Mouse (Mus musculus) right cerebral cortex, postnatal 4 days (tissue): ENCODE measurements around the gene Ptprm.

Source experiments
- DNase-seq: peaks from one replicate; pipeline ENCODE4 v3.0.0-alpha.2; 2022

Ptprm gene

DNA sequence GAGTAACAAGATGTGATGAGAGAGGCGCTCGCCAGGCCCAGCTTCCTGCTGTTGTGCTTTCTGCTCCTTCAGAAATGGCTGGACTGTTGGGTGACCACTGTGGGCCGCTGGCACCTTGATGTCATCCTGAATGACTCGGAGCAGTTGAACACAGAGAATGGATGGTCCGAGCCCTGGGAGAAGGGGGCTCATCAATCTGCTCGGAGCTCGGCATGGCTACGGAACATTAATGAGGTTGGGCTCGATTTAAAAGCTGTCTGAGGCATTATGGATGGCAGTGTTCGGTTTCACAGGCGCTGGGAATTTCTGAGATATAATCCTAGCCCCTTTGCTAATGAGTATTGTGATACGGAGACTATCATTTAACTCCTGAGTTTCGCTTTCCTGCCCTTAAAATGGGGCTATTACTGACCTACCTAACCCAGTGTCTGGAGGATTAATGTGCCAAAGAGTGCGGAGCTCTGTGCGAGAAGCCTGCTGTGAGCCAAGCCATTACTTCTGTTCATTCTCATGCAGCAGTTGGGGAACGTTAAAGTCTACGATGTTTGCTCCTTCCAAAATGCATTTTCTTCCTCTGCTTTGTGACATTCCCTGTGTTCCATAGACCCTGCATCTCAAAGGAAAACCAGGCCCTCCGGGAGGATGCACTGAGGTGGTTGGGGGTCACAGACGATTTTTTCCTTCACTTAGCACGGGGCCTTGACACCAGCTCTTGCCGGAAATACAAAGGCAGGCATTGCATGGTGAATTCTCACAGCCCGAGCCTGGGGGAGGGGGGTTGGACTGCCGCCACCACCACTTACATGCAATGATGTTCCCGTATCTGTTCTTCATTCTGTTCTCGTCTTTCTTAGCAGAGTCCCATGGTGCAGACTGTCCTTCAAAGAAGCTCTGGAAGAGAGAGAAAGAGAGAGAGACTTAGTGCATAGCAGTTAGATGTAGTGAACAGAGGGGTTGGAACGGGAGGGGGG, 592.6 kb downstream of the Ptprm start:
- peak; percentile 64 for DNase-seq

DNA sequence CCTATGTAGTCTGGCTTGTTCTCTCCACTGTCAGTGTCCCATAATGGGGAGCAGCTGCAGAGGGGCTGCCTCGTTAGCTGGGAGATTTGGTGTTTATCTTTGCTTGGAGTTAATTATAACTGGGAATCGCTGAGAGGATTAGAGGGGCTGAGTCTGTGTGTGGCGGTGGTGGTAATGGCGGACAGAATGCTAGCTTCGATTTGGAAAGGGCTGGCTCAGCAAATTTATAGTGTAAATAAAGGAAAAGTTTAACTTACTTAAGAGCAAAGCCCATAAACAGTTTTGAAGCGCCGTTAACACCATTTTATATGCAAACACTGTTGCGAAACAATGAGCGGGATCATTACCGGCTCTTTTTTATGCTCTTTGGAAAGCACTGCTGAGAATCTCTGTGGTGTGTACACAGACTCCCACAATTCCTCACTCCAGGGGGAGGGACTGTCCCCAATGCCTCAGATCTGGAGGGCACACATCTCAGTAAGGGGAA, 597.2 kb downstream of the Ptprm start:
- DNase-seq, result no peak

DNA sequence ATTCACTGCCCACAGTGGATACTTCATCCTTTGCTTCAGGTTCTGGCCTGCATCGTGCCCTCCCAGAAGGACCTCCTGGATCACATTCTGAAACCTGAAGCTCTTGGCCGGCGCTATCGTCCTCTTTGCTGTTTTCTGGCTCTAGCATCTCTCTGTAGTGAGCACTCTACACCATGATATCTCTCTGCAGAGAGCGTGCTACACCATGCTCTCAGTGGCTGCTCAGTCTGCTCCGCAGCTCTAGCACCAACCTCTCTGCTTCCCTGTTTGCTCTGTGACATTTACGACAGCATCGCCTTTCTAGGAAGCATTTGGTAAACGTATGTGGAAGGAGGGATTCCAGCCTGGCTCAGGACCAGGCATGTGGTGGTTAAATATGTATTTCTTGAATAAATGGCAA, 597.8 kb downstream of the Ptprm start:
- DNase-seq, result no peak

DNA sequence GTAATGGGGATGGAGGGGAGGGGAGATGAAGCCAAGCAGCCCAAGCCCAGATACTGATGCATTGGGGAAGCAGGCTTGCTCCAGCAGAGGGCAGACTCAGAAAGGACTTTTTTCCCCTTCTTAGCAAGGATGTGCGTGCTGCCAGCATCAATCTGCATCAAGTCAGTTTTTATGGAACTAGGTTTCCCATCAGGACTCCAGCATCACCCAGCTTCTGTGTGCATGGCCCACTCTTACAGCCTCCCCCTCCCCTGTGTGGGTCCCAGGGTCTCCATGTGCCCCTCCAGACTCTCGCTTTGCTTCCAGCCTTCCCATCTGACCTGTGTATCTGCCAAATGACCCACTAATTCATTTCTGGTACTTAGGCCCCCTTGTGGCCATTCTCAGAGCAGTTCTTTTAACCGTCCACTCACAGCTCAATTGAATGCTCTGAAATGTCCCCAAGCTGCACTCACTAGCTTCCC, 599.0 kb downstream of the Ptprm start:
- peak; percentile 46 for DNase-seq

DNA sequence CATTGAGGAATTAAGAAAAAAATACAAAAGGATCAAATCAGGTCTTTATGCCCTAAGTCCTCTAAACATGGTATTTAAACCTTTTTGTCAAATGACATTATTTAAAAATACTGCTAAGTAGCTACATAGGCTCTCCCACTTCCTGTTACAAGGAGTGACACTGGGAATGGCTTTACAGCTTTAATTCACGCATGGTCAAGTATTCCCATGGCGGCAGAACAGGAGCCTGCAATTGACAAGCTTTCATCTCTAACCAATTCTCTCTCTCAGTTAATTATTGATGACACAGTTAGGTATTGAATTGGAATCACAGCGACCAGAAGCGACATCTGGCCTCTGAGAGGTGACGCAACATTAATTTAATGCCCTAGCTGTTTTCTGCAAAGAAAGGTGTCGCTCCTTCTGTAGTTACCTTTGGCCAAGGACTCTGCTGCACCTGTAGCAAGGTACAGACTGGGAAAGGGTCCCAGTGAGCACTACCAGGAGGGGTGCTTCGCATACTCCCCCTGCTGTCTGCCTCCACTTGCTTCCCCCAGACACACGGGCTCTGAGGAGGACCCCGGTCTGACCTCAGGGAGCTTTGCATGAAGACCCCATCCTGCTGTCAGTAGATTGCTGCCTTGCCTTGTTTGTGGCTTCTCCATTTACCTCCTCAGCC, 599.9 kb downstream of the Ptprm start:
- DNase-seq, result no peak

DNA sequence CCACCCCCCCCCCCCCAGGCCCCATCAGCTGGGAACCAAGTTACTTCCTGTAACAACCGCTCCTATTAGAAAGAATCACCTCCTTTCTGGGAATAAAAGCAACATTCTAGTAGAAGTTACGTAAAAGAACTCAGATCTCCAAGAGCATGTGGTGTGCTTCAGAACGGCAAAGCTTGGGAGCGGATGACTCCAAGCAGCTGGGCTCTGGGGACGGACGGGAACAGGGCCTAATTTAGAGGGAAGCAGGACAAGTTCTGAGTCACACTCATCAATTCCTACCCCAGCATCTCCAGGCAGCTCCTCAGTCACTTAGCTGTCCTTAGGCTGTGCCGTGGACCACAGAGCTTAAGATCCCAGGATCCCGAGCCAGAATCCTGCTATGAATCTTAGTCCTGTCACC, 602.5 kb downstream of the Ptprm start:
- no peak for DNase-seq

DNA sequence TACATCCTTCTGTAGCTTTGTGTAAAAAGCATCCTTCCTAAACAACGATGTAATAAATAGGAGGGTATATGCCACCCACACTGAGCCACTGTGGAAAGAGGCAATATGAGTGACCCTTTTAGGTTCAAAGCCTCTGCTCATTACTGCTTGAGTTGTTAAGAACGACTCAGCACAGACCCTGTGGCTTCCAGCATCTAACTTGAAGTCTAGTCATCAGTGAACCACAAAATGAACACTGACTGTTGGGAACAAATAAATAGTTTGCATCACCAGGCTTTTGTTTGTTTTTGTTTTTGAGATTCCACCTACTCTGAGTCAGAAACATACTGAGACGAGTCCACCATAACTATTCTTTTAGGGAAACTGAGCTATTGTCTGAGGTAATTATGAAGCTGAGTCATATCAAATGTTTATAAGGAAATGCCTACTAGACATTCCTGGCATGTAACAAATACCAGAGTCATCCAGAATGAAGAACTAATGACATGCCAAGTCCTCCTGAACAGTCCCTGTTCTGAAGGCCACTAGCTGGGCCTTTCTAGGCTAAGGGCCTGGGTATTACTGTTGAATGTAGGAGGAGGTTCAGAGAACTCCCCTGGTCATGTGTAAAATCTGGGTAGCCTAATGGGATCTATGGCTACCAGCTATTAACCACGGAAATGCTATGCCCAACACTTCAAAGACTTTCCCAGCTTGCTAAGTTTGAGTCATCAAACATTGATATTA, 603.6 kb downstream of the Ptprm start:
- DNase-seq, result no peak

DNA sequence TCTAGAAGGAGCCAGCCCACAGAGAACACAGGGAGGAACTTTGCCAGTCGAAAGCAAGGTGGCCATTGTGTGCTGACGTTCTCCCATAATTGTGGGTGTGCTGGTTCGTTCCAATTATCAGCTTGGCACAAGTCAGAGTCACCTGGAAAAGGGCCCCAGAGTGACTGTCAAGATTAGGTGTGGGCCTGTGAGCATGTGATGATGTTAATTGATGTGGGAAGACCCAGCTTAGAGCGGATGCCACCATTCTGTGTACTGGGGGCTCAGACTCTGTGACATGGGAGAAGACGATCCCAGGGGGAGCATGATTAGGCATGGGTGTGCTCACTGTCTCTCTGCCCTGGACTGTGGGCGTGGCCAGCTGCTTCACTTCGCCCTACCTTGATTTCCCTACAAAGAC, 604.3 kb downstream of the Ptprm start:
- DNase-seq, result no peak

DNA sequence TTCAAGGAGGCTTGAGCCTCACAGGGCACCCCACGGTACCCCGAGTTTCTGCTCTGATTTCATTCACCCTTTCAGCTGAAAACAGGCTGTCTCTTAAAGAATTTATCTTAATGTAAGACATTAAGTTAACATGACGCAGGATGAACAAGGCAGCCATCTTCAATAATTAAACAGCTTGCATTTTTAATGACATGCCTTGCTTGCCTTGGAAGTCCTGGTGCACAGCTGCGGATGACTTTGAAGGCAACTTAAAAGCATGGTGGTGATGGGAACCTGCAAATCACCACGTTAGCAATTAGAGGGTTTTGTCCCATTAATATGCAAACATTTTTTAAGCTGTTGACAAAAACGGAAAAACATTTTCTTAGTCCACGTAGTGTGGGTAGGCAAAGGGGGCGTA, 607.8 kb downstream of the Ptprm start:
- DNase-seq, result no peak

DNA sequence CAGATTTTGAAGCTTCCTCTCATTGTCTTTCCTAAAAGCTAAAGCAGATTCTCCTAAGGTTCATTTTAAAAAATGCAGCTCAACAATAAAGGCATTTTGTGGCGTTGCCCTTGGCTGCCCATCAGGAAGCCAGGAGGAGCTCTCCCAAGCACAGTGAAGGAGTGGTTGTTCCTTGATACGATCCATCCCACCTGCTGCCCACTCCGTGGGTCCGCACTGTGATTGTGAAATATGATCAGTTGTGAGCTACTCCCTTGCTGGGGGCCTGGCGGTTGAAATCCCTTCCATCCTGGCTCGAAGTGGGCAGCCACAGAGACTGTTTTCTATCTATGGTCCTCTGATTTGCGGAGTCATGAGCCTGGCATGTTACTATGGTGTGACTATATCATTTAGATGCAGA, 610.9 kb downstream of the Ptprm start:
- no peak for DNase-seq

DNA sequence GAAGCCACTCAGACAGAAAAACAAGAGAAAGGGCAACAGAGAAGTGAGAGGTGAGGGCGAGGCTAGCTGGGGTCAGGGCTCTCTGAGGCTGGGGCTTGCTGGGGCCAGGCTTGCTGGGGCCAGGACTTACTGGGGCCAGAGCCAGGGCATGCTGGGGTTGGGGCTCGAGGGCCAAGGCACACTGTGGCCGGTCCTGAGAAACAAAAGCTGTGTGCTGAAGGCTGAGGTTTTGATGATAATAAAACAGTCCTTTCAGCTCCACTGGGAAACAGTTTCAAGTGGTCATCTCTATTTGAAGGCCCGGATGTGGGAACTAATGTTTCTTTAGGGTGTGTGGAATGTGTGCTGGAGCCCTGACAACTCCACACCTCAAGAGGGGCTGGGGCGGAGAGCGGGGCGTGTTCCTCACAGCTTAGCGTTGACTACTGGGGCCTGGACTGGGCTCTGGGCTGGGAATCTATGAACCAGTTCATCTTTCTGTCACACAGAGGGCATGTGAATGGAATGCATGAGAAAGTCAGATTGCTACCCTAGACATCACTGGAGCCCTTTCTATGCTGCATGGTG, 615.4 kb downstream of the Ptprm start:
- DNase-seq, result no peak

DNA sequence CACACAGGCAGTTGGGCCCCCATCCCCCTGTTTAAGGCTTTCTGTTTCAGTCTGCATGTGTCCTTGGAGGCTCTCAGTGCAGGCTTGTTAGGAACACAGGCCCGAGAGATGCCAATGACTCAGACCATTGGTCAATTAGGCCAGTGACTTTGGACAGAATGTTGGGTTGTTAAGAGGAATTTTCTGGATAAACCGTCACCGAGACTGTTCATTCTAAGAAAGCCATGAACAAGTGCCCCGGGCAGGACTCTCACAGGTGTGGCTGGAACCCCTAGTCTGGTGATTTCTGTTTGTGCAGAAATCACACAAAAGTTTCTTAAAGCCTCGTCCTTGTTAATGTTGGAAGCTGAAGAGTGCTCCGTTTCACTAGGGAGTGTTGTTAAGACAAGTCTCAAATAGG, 615.9 kb downstream of the Ptprm start:
- DNase-seq, result no peak

DNA sequence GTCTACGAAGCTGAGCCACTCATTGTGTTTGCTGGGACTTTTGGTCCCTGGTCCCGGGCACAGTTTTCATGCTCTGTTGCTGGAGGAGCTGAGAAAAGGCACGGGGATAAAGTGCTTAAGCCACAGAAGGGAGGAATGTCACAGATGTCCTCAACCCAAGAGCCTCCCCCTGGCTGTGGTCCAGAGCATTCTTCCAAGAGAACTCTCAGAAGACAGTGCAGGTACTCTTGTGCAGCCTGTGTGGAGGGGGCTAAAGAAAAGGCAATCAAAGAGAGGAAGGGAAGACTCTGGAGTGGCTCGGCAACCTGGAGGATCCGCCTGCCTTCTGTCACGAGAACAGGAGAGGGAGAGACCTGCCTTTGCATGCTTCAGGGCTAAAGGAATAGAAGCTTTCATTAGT, 617.8 kb downstream of the Ptprm start:
- no peak for DNase-seq

DNA sequence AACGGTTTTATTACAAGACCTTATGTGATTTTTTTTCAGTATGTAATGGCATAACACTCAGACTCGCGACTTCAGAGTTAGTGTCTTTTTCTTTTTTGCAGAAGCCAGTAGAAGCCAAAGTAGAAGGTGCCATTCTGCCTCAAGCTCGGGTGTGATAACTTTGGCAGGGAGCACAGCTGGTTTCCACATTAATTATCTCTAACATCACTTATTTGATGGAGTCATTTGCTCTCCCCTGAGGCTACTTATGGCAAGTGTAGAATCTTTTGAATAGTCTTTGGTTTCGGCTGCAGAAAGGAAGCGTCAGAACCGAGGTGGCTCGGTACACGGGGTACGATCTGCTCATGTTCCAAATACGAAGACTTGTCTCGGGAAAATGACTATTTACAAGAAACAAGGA, 620.7 kb downstream of the Ptprm start:
- DNase-seq, result no peak

DNA sequence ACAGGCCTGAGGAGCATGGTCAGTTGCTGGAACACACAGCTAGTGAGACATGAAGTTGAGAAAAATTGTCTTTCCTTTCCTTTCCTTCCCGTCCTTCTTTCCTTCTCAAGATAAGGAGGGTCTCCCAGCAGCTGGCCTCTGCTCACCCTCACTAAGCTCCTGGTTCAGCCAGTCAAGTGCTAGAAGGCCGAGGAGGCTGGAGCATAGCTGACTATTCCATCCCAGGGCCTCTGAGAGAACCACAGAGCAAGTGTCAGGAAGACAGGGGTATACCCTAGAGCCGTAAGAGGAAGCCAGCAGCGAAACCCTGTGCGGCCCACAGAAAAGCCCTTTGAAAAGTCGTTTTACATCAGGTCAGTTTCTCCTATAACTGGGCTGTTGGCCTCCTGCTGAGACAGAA, 624.3 kb downstream of the Ptprm start:
- no peak for DNase-seq

DNA sequence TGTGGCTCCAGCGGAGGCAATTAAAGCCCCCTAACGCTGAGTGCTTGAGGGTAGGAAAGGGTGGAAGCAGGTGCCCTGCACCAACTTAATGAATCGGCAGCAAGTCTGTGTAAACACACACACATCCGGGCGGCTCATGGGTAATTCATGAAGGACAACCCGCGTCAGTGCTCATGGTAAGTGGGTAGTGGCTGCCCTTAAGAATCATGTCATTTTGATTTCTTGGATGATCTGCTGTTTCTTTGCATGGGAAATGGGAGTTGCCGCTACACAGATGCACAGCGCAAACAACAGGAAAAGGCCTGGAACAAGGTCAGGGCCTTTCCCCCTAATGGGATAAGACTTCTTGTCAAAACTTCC, 633.3 kb downstream of the Ptprm start:
- no peak for DNase-seq

DNA sequence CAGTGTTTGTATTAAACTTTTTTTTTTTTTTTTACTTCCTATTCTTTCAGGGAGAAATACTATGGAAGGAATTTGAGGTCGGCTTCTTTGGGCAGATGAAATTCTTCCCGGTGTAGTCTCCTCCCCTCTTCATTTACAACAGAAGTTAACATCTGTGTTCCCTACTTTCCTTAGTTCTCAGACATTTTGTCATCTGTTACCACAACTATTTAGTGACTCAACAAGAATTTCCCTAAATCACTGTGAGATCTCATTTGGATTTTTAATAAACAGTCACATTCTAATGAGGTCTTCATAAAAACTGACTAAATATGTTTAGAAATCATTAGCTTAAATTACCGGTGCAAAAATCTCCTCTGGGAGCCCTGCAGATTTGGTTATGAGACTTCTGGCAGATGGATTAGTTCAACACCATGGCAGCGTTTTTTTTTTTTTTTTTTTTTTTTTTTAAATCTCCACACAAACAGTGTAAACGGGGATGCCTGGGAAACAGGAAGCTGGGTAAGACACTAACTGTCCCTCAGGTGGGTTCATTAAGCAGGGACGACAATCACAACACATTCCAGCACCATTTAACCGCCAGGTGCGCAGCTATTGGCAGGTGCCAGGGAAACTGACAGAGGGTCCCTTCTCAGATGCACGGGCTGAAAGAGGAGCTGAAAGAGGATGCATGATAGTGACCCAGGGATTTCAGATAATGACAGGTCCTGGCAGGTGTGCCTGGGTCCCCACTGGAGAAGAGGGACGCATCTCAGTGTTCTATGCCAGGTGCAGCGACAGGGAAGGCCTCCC, 633.9 kb downstream of the Ptprm start:
- DNase-seq, result no peak

DNA sequence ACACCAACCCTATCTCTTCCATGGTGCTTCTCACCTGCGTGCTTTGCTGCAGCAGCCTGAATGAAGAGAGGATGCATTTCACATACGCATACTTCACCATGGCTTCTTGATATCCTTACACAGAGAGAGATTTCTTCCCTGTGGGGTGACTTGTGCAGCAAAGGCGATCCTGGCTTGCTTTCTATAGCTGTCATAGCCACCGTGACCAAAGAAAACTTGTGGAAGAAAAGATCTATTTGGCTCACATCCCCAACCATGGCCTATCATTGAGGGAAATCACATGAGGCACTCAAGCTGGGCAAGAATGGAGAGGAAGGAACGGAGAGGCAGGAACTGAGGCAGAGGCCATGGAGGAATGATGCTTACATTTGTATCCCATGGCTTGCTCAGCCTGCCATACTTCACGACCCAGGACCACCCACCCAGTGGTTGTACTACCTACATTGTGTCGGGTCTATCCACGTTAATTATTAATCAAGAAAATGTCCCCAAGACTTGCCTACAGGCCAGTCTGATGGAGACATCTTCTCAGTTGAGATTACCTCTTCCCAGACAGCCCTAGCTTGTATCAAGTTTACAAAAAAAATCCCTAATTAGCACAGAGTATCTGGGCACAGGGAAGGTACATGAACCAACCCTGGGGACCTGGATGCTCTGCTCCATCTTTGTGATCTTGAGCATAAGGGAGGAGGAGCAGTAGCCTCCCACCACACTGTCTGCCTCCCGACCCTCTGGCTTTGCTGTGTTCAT, 641.6 kb downstream of the Ptprm start:
- no peak for DNase-seq

DNA sequence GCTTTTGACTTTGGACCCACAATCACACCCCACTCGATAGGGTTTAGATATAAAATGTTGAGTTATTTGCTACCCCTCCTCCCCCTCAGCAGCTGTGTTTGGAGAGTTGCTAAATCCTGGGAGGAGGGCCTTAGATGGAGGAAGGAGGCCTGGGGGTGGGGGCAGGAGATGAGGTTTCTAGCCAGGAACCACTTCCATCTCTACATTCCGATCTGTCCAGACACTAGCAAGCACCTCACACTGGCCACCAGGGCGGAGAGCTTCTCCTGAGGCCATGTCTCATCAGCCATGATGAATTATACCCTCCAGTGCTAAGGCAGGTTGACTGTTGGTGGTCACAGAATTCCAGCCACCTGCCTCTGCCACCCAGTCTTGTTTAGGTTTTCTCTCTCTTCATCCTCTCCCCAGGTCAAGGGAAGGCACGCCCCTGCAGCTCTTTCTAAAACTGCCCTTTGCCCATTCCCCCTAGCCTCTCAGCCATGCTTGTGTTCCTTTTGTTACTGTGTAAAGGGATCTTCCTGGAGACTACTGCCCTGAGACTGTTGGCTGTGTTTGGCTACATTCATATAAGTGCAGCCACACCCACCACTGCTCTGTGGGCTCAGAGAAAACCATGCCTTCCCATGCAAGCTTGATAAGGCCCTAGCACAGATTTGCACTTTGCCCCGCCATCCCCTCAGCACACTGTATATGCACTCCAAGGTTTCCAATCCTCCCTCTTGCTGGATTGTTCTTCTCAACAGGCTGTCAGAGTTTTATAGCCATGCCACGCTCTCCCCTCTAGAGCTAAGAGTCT, 642.8 kb downstream of the Ptprm start:
- no peak for DNase-seq

DNA sequence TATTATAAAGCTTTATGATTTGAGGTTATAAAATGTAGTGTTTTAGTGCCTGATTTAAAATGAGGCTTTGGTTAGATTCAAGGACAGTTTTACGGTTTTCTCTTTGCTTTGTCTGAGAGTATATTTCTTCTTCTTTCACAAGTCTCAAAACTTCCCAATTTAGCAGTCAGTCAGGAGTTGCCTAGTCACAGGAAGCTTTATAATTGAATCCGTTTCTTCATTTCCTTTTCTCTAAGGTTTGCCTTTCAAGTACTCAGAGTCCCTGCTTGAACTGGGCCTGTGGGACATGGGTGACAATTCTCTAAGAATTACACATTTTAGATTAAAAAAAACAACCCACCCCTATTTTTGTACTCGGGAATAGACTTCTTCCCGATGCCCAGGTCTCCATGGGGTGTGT, 643.7 kb downstream of the Ptprm start:
- DNase-seq, result no peak

DNA sequence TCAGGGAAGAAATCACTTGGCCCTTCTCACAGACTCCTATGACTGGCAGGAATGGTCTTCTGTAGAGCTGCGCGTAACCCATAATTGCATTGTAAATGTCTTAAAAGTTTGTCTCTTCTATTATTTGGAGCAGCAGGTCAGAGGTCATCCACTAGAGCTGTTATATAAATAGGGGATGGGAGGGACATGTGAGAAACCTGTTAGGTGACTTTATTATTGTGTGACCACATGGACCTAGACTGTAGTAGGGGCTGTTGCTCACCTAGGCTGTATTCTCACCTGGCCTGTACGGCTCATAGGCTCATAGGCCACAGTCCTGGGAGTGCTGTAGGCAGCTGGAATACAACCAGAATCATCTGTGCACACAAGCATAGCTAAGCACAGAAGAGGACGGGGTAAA, 645.5 kb downstream of the Ptprm start:
- no peak for DNase-seq
